Mouse (Mus musculus): Measurements from ENCODE around the gene Klf7. TPM values are rescaled to one million over a fixed set of nuclear protein-coding genes. Genes with fewer than 3 reads are reported as not detected.

Gene Klf7
- polyA plus RNA-seq, 2 experiments from 2014 or later: 30.0 to 36.1 TPM

- no peak for ATAC-seq
Measured at GRCm38 (mm10) chr1:64060699-64061454, 61.2 kb downstream of the Klf7 start.

- ATAC-seq: no peak
Measured at GRCm38 (mm10) chr1:64060116-64060515, 62.0 kb downstream of the Klf7 start.

- no peak for ATAC-seq
Measured at GRCm38 (mm10) chr1:64056541-64056940, 65.5 kb downstream of the Klf7 start.

- no peak for ATAC-seq
Measured at GRCm38 (mm10) chr1:64055978-64056377, 66.1 kb downstream of the Klf7 start.

- ATAC-seq: no peak
Measured at GRCm38 (mm10) chr1:64055210-64055609, 66.9 kb downstream of the Klf7 start.

GRCm38 (mm10) chr1:64052069-64052750 is 69.9 kb downstream of the Klf7 start:
- peak; percentile 46 for ATAC-seq

- peak; percentile 40 for ATAC-seq
Measured at GRCm38 (mm10) chr1:64048567-64048966, 73.5 kb downstream of the Klf7 start.

- ATAC-seq: no peak
Measured at GRCm38 (mm10) chr1:64046802-64047156, 75.3 kb downstream of the Klf7 start.

GRCm38 (mm10) chr1:64046087-64046801 is 75.8 kb downstream of the Klf7 start:
- no peak for ATAC-seq

GRCm38 (mm10) chr1:64044577-64044976 is 77.5 kb downstream of the Klf7 start:
- peak; percentile 76 for ATAC-seq

- ATAC-seq: no peak
Measured at GRCm38 (mm10) chr1:64040831-64041383, 81.2 kb downstream of the Klf7 start.

GRCm38 (mm10) chr1:64040061-64040686 is 81.9 kb downstream of the Klf7 start:
- no peak for ATAC-seq

GRCm38 (mm10) chr1:64038343-64038742 is 83.7 kb downstream of the Klf7 start:
- no peak for ATAC-seq

GRCm38 (mm10) chr1:64037800-64038199 is 84.3 kb downstream of the Klf7 start:
- no peak for ATAC-seq

- ATAC-seq: no peak
Measured at GRCm38 (mm10) chr1:64036881-64037452, 85.1 kb downstream of the Klf7 start.

- no peak for ATAC-seq
Measured at GRCm38 (mm10) chr1:64035804-64036203, 86.3 kb downstream of the Klf7 start.

GRCm38 (mm10) chr1:64035087-64035791 is 86.8 kb downstream of the Klf7 start:
- ATAC-seq: no peak

GRCm38 (mm10) chr1:64032502-64033231 is 89.4 kb downstream of the Klf7 start:
- no peak for ATAC-seq

GRCm38 (mm10) chr1:64021986-64022385 is 100.1 kb downstream of the Klf7 start:
- ATAC-seq: no peak

GRCm38 (mm10) chr1:64020672-64021635 is 101.1 kb downstream of the Klf7 start:
- ATAC-seq: no peak

All from CD4-positive, CD25-positive, alpha-beta regulatory T cell, adult 4 months (primary cell).